In the genomic region with DNA sequence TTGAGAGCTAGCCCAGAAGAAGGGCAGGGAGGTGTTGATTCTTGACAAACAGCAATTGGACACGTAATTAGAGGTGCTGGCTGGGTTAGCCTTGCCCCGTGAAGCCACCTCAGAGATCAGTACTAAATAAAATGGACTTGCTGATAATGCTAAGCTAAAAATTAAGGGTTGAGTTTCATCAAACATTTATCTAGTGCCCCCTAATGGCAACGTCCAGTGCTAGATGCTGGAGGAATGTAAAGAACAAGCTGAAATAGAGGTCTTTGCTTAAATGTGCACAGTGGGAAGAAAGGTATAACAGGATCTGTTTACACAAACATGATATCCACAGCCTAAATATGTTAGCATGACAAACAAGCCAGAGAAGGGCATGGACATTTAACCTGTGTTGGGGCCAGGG, we compare ENCODE assay signal across 13 mouse cellular contexts.
A peak's percentile ranks its signal among the peaks of the same experiment; 100 is the strongest.
DNase-seq lines count a peak whose midpoint lies in the region; ATAC-seq and TF ChIP-seq lines count a peak whose summit lies in the region.
"Had no signal": no experiment of that assay in that cellular context is flagged by ENCODE, and none has a peak within 500 bp of the region (broad histone marks: within the 10 kb centered on the region; RNA-seq: fewer than 3 reads in every experiment).

No protein-coding gene starts in this region.

- 21% methylated on average over 3 of the region's 3 CpGs for WGBS in heart, postnatal 0 days
- 30% methylated on average over 3 of the region's 3 CpGs for WGBS in heart, embryonic 12.5 days
- WGBS in lung, embryonic 14.5 days = 18% methylated on average over 3 of the region's 3 CpGs
- WGBS in liver, embryonic 12.5 days (ENCODE audit: insufficient replicate concordance) = 31% methylated on average over 3 of the region's 3 CpGs

- H3K9me3 ChIP-seq in heart, postnatal 0 days (replicated peaks; ENCODE audit: control insufficient read depth, low read length) = no peaks in the 10 kb centered on the region
- H3K9me3 ChIP-seq in heart, embryonic 12.5 days (replicated peaks) = no peaks in the 10 kb centered on the region
- no peaks in the 10 kb centered on the region for H3K9me3 ChIP-seq in lung, embryonic 14.5 days (ENCODE audit: low read depth, low read length)
- H3K9me3 ChIP-seq in liver, embryonic 12.5 days (replicated peaks) = no peaks in the 10 kb centered on the region

- H3K4me3 ChIP-seq in heart, postnatal 0 days (ENCODE audit: low read depth, low read length) = no peak overlapping the region
- H3K4me3 ChIP-seq in heart, embryonic 12.5 days = no peak overlapping the region
- no peak overlapping the region for H3K4me3 ChIP-seq in lung, embryonic 14.5 days (ENCODE audit: low read depth, low read length)
- no peak overlapping the region for H3K4me3 ChIP-seq in liver, embryonic 12.5 days

- no peak for ATAC-seq in heart, postnatal 0 days (ENCODE audit: insufficient read depth, low read depth)
- no peak for ATAC-seq in heart, embryonic 12.5 days (ENCODE audit: insufficient number of reproducible peaks, low FRiP score)
- no peak for ATAC-seq in lung, embryonic 14.5 days (ENCODE audit: insufficient read depth)
- no peak for ATAC-seq in liver, embryonic 12.5 days
- ATAC-seq: inflammation-experienced regulatory T-cells, adult 6 months had no signal

- no peak for DNase-seq in heart, postnatal 0 days (ENCODE audit: low spot score)
- DNase-seq in lung, embryonic 14.5 days = peak; percentile 78
- DNase-seq in lung, postnatal 25 days (ENCODE audit: low spot score) = no peak
- DNase-seq in R1 (ENCODE audit: low read depth, low spot score) = peak; percentile 3
- DNase-seq in retina, embryonic 14.5 days (ENCODE audit: low spot score) = peak; percentile 58
- DNase-seq in adipocyte (ENCODE audit: low spot score) = no peak
- DNase-seq: adrenal gland, adult 2 months; lung, postnatal 4 days; right cerebral cortex, postnatal 14 days; thymus, postnatal 25 days had no signal

- H3K4me1 ChIP-seq in heart, postnatal 0 days (ENCODE audit: control insufficient read depth, insufficient read depth) = no peaks in the 10 kb centered on the region
- no peaks in the 10 kb centered on the region for H3K4me1 ChIP-seq in heart, embryonic 12.5 days (replicated peaks)
- H3K4me1 ChIP-seq in lung, embryonic 14.5 days (ENCODE audit: insufficient read depth) = no peaks in the 10 kb centered on the region
- H3K4me1 ChIP-seq in liver, embryonic 12.5 days = no peaks in the 10 kb centered on the region

- TF ChIP-seq CTCF in heart, postnatal 0 days (IDR thresholded peaks at IDR 0.05; ENCODE audit: low read depth) = peak; percentile 24; the same call in 1 of the 2 replicates
- peak; percentile 59 for TF ChIP-seq CTCF in lung, embryonic 14.5 days (IDR thresholded peaks at IDR 0.05; ENCODE audit: low read depth)

- H3K9ac ChIP-seq in heart, postnatal 0 days (replicated peaks; ENCODE audit: low read depth, low read length) = no peak overlapping the region
- H3K9ac ChIP-seq in heart, embryonic 12.5 days = no peak overlapping the region
- H3K9ac ChIP-seq in lung, embryonic 14.5 days = no peak overlapping the region
- H3K9ac ChIP-seq in liver, embryonic 12.5 days = no peak overlapping the region

- H3K36me3 ChIP-seq in heart, postnatal 0 days (replicated peaks; ENCODE audit: control insufficient read depth, insufficient read depth, low read length) = no peaks in the 10 kb centered on the region
- H3K36me3 ChIP-seq in heart, embryonic 12.5 days = no peaks in the 10 kb centered on the region
- H3K36me3 ChIP-seq in lung, embryonic 14.5 days (ENCODE audit: insufficient read depth) = no peaks in the 10 kb centered on the region
- H3K36me3 ChIP-seq in liver, embryonic 12.5 days = no peaks in the 10 kb centered on the region

- TF ChIP-seq EP300 in heart, postnatal 0 days (IDR thresholded peaks at IDR 0.05; ENCODE audit: low read depth) = no peak

- no peak overlapping the region for H3K27ac ChIP-seq in heart, postnatal 0 days (ENCODE audit: low read depth)
- no peak overlapping the region for H3K27ac ChIP-seq in heart, embryonic 12.5 days (ENCODE audit: poor library complexity, severe bottlenecking)
- no peak overlapping the region for H3K27ac ChIP-seq in lung, embryonic 14.5 days (ENCODE audit: low read depth)
- no peak overlapping the region for H3K27ac ChIP-seq in liver, embryonic 12.5 days

- no peaks in the 10 kb centered on the region for H3K27me3 ChIP-seq in heart, postnatal 0 days (ENCODE audit: control insufficient read depth, insufficient read depth, low read length)
- H3K27me3 ChIP-seq in heart, embryonic 12.5 days (replicated peaks) = no peaks in the 10 kb centered on the region
- no peaks in the 10 kb centered on the region for H3K27me3 ChIP-seq in lung, embryonic 14.5 days (ENCODE audit: insufficient read depth, low read length)
- no peaks in the 10 kb centered on the region for H3K27me3 ChIP-seq in liver, embryonic 12.5 days (replicated peaks)

- no peak overlapping the region for H3K4me2 ChIP-seq in heart, postnatal 0 days (ENCODE audit: low read depth, low read length)
- H3K4me2 ChIP-seq in heart, embryonic 12.5 days = no peak overlapping the region
- no peak overlapping the region for H3K4me2 ChIP-seq in lung, embryonic 14.5 days
- no peak overlapping the region for H3K4me2 ChIP-seq in liver, embryonic 12.5 days

Comparison
In these comparisons a context has a peak if more than half of its experiments do, and no peak if none do; other contexts are left out.
1. DNase-seq: peak in lung, embryonic 14.5 days (single experiment), R1 (single experiment) and retina, embryonic 14.5 days (single experiment); none in heart, postnatal 0 days (single experiment), lung, postnatal 25 days (single experiment) and adipocyte (single experiment).